Mouse (Mus musculus): ENCODE results near the gene Gadd45g. TPM values are rescaled to one million over a fixed set of nuclear protein-coding genes. Genes with fewer than 3 reads are reported as not detected.
A peak's percentile ranks its signal among the peaks of the same experiment; 100 is the strongest.

Gadd45g gene
- total and polyA plus RNA-seq, 3 experiments = 2.5 to 2.9 (median 2.7) TPM

DNA sequence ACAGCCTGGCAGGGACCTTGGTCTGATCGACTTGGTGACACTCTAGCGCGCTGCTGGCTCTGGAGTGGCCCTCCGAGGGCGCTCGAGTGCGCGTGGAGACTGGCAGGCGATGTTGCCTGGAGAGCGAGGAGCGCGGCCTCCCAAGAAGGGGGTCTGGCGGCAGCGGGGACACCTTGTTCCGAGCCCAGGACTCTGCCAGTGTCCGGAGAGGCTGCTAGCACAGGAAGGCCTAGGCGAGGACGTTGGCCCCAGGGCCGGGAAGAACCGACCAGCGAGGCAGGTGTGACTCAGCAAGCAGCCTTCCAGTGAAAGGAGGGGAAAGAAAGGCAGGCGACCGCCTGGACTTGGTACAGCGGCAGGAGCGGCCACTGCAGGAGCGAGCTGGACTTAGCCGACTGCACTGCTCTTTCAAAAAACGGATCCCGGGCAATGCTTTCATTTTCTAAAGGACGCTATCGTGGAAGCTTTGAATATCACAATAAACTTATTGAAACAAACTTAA, 1.6 kb downstream of the Gadd45g start (continued):
- TF ChIP-seq ZKSCAN1 (IDR thresholded peaks at IDR 0.05; ENCODE audit: borderline replicate concordance, low read depth, low read length) (no peak), ZC3H11A (IDR thresholded peaks at IDR 0.05; ENCODE audit: low read depth, low read length) (no peak), JUND (conservative IDR thresholded peaks at IDR 0.05; ENCODE audit: low read depth, low read length) (no peak), KAT2A (IDR thresholded peaks at IDR 0.05; ENCODE audit: insufficient replicate concordance, low read length) (no peak), E2F4 (IDR thresholded peaks at IDR 0.05; ENCODE audit: insufficient replicate concordance, low read depth, low read length) (no peak), POLR2AphosphoS2 (IDR thresholded peaks at IDR 0.05; ENCODE audit: low read depth, low read length) (no peak), NRF1 (IDR thresholded peaks at IDR 0.05; ENCODE audit: low read depth, low read length) (no peak), RCOR1 (conservative IDR thresholded peaks at IDR 0.05; ENCODE audit: low read depth, low read length) (no peak)

DNA sequence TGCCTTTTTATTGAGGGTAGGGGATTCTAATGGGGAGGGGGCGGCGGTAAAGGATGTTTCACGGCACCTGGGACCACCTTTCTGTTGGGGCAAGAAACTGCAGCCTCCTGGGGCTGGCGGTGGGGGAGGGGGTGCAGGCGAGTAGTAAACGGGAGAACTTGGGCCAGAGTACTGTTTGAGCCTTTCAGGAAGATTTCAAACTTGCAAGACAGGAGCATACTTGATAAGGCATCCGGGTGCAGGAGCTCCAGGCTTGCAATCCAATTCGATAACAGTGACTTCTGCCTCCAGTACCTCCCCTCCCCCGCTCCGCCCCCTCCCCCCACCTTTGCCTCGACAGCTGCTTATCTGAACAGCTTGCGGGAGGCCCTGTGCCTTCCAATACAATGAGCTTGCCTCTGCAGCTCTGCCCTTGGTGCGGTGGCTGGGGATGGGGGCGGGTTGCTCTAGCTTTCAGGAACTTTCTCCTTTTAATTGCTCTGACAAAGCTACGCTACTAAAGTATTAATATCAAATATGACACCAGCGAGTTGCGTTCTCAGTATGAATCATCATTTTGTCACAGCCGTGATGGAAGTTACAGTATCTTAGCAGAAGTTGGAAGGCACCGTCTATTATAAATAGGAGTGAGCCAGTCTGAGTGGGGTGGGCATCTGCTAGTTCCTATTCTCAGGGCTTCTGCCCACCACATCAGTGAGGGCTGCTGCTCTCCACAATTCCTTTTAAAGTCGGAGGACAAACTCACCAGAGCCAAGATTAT, 2.2 kb downstream of the Gadd45g start:
- DNase-seq (ENCODE audit: extremely low read depth) = peak; percentile 61

DNA sequence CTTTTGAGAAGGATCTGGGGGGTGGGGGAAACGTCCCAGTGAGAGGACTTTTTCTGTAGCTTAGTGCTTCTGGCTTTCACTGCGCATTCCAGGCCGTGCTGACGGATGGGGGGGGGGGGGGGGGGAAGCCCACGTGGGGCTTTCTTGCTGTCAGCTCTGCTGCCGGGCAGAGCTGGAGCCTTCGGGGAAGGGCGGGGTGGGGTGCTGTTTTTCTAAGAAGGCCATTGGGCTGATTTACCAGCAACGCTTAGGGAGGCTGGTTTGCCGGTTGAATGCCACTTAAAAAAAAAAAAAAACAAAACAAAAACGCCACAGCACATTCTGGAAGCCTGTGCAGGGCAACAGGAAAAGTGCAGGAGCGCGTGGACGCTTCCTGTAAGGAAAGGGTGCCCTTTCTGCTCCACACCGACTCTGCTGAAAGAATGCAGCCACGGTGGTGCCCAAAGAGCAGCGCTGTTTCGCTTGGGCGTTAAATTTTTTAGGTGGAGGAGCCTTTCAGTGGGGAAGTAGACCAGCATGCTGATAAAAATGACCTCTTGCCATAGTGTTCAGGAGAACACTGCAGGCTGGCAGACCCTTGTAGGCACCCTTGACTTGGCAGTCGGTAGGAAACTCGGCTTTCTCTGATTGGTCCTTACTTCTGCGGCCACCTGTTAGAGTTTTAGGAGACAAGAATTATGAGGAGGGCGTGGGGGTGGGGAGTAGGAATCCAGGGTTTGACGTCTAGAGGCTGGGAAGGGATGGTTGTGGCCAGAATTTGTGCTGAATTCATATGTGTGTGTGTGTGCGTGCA, 3.0 kb downstream of the Gadd45g start:
- no peak overlapping the region for H3K9ac ChIP-seq (ENCODE audit: insufficient read depth, low read depth)
- TF ChIP-seq CHD1 (IDR thresholded peaks at IDR 0.05; ENCODE audit: low read depth, low read length) = no peak
- peak; percentile 63; the same call in 1 of the 2 replicates for TF ChIP-seq ZNF384 (IDR thresholded peaks at IDR 0.05; ENCODE audit: low read depth, low read length)
- H3K36me3 ChIP-seq (replicated peaks in 1 of 2; ENCODE audit: control insufficient read depth in 1 of 2, insufficient read depth in 1 of 2, low read length in 1 of 2) = no peaks in the 10 kb centered on the region
- peaks cover 8 to 40% of the 10 kb centered on the region in 2 experiments for H3K4me1 ChIP-seq (ENCODE audit: control insufficient read depth in 1 of 2, insufficient read depth in 2 of 2)
- in situ Hi-C loops (cut with MboI; ENCODE audit: low pct_ligation_motif_present, low pct_unique_long_range_greater_than_20kb, low sequenced_read_pairs) = loop anchor here (5.0 to 25.0 kb wide), 6 partner anchors 115 to 1138 kb away; partner anchors contain the start of gene Nfil3
- peak overlapping the region; percentile 93 for H3K4me2 ChIP-seq (ENCODE audit: insufficient read depth, low read depth, poor library complexity, severe bottlenecking)
- no peaks in the 10 kb centered on the region for H3K79me2 ChIP-seq (replicated peaks; ENCODE audit: control insufficient read depth, extremely low read depth, insufficient read depth, poor library complexity, severe bottlenecking)
- dilution Hi-C loops (cut with MboI; ENCODE audit: extremely low pct_ligation_motif_present, extremely low pct_unique_long_range_greater_than_20kb, low sequenced_read_pairs) = loop anchor here (25.0 kb wide), 1 partner anchor 338 kb away; no protein-coding TSS in a partner anchor
- no peak for DNase-seq (ENCODE audit: extremely low read depth)
- peaks cover 28% of the 10 kb centered on the region for H3K27me3 ChIP-seq (replicated peaks)
- H3K9me3 ChIP-seq (replicated peaks; ENCODE audit: low read length) = no peaks in the 10 kb centered on the region
- H3K4me3 ChIP-seq (replicated peaks in 1 of 3; ENCODE audit: low read depth in 2 of 3, low read length in 2 of 3, poor library complexity in 1 of 3) = no peak overlapping the region
- H3K27ac ChIP-seq (ENCODE audit: insufficient read depth, low read depth) = no peak overlapping the region

More for the DNA sequence above, 2.2 kb downstream of the Gadd45g start:
- no peaks in the 10 kb centered on the region for H3K36me3 ChIP-seq (replicated peaks in 1 of 2; ENCODE audit: control insufficient read depth in 1 of 2, insufficient read depth in 1 of 2, low read length in 1 of 2)
- dilution Hi-C loops (cut with MboI; ENCODE audit: extremely low pct_ligation_motif_present, extremely low pct_unique_long_range_greater_than_20kb, low sequenced_read_pairs) (loop anchor here (25.0 kb wide), 1 partner anchor 339 kb away; no protein-coding TSS in a partner anchor), in situ Hi-C loops (cut with MboI; ENCODE audit: low pct_ligation_motif_present, low pct_unique_long_range_greater_than_20kb, low sequenced_read_pairs) (loop anchor here (5.0 to 25.0 kb wide), 6 partner anchors 116 to 1139 kb away; partner anchors contain the start of gene Nfil3)
- H3K79me2 ChIP-seq (replicated peaks; ENCODE audit: control insufficient read depth, extremely low read depth, insufficient read depth, poor library complexity, severe bottlenecking) = no peaks in the 10 kb centered on the region
- H3K9me3 ChIP-seq (replicated peaks; ENCODE audit: low read length) = no peaks in the 10 kb centered on the region
- peaks cover 8 to 40% of the 10 kb centered on the region in 2 experiments for H3K4me1 ChIP-seq (ENCODE audit: control insufficient read depth in 1 of 2, insufficient read depth in 2 of 2)
- H3K27me3 ChIP-seq (replicated peaks) = peaks cover 30% of the 10 kb centered on the region
- peak overlapping the region; percentile 93 for H3K4me2 ChIP-seq (ENCODE audit: insufficient read depth, low read depth, poor library complexity, severe bottlenecking)
- H3K27ac ChIP-seq (ENCODE audit: insufficient read depth, low read depth) = no peak overlapping the region
- 0 out of 2 replicates have a peak overlapping the region, but pooled peaks have one; percentile 53 for H3K9ac ChIP-seq (ENCODE audit: insufficient read depth, low read depth)
- TF ChIP-seq CHD2 (IDR thresholded peaks at IDR 0.05; ENCODE audit: low read length) = peak; percentile 79
- TF ChIP-seq EP300 (IDR thresholded peaks at IDR 0.05; ENCODE audit: low read length) = peak; percentile 57; the same call in 1 of the 2 replicates
- no peak for TF ChIP-seq ZKSCAN1 (IDR thresholded peaks at IDR 0.05; ENCODE audit: borderline replicate concordance, low read depth, low read length)
- peak; percentile 42; the same call in 1 of the 2 replicates for TF ChIP-seq MEF2A (IDR thresholded peaks at IDR 0.05; ENCODE audit: borderline replicate concordance, low read depth, low read length)
- peak; percentile 78 for TF ChIP-seq JUND (conservative IDR thresholded peaks at IDR 0.05; ENCODE audit: low read depth, low read length)
- TF ChIP-seq IRF4 (IDR thresholded peaks at IDR 0.05; ENCODE audit: low read depth, low read length) = peak; percentile 89
- 0 out of 2 replicates have a peak, but pooled peaks have one; percentile 12 for TF ChIP-seq JUN (IDR thresholded peaks at IDR 0.05; ENCODE audit: insufficient read depth, low read depth, low read length)
- no peak for TF ChIP-seq SIN3A (IDR thresholded peaks at IDR 0.05; ENCODE audit: low read length)
- peak overlapping the region; percentile 60 to 84 (median 61) for H3K4me3 ChIP-seq (replicated peaks in 1 of 3; ENCODE audit: low read depth in 2 of 3, low read length in 2 of 3, poor library complexity in 1 of 3)
